Mouse (Mus musculus) hindbrain, embryonic 12.5 days (tissue): ENCODE measurements at regions not wholly inside any gene's neighbourhood (a gene's known extent, or its start where the extent isn't known, plus 50 kb on each side); places are given as distances from the start of the nearest gene placed in this dataset.

Experiments
- ATAC-seq: fragments of 200-750 bp; cut with Nextera tagmentation; 2 replicates; pipeline ENCODE4 v1.8.0; 2017; ENCODE audit warnings: moderate TSS enrichment; ENCODE audit not compliant: low FRiP score
- H3K27ac ChIP-seq: fragments of 300-500 bp; sonication (generic); 2 replicates; pipeline ENCODE4 v1.5.1; 2016; ENCODE audit warnings: mild to moderate bottlenecking
- H3K27me3 ChIP-seq: fragments of 300-500 bp; sonication (generic); 2 replicates; pipeline ENCODE4 v1.6.1; 2016; ENCODE audit warnings: mild to moderate bottlenecking
- H3K36me3 ChIP-seq: fragments of 300-500 bp; sonication (generic); 2 replicates; pipeline ENCODE4 v1.6.1; 2016; ENCODE audit warnings: mild to moderate bottlenecking
- H3K4me1 ChIP-seq: fragments of 300-500 bp; sonication (generic); 2 replicates; pipeline ENCODE4 v1.6.1; 2016
- H3K4me2 ChIP-seq: fragments of 300-500 bp; sonication (generic); replicated peaks from 2 replicates; pipeline ENCODE4 v1.6.1; 2016; ENCODE audit warnings: mild to moderate bottlenecking
- H3K4me3 ChIP-seq: fragments of 300-500 bp; sonication (generic); 2 replicates; pipeline ENCODE4 v1.5.1; 2016; ENCODE audit warnings: mild to moderate bottlenecking
- H3K9ac ChIP-seq: fragments of 300-500 bp; sonication (generic); 2 replicates; pipeline ENCODE4 v1.6.1; 2016; ENCODE audit warnings: mild to moderate bottlenecking, moderate library complexity
- H3K9me3 ChIP-seq: fragments of 300-500 bp; sonication (generic); replicated peaks from 2 replicates; pipeline ENCODE4 v1.6.1; 2016; ENCODE audit warnings: mild to moderate bottlenecking
- WGBS: fragments of 180-500 bp; shearing (Covaris S2); methylation state at CpG from one replicate; pipeline ENCODE4 v1.1.7; 2016; 5-methylcytosine and 5-hydroxymethylcytosine counted together

- no peak overlapping the region for H3K4me2 ChIP-seq
- H3K4me3 ChIP-seq = no peak overlapping the region
- no peak overlapping the region for H3K9ac ChIP-seq
- H3K27me3 ChIP-seq = no peaks in the 10 kb centered on the region
- no peak overlapping the region for H3K27ac ChIP-seq
- 0 out of 2 replicates have a peak, but pooled peaks cover 2% of the 10 kb centered on the region for H3K4me1 ChIP-seq
- no peaks in the 10 kb centered on the region for H3K36me3 ChIP-seq
- no peak for ATAC-seq
- H3K9me3 ChIP-seq = no peaks in the 10 kb centered on the region
- WGBS = 66% methylated on average over 10 of the region's 10 CpGs
Measured at GRCm38 (mm10) chr10:8960964-8961675, 75.2 kb upstream of the Sash1 start.

GRCm38 (mm10) chr10:8960275-8960960 lies 74.5 kb upstream of the Sash1 start:
- H3K27me3 ChIP-seq = no peaks in the 10 kb centered on the region
- no peaks in the 10 kb centered on the region for H3K36me3 ChIP-seq
- ATAC-seq = no peak
- peaks cover 6% of the 10 kb centered on the region; the same call in 1 of the 2 replicates for H3K4me1 ChIP-seq
- no peak overlapping the region for H3K4me2 ChIP-seq
- WGBS = 72% methylated on average over 9 of the region's 9 CpGs
- H3K27ac ChIP-seq = no peak overlapping the region
- no peak overlapping the region for H3K9ac ChIP-seq
- no peak overlapping the region for H3K4me3 ChIP-seq
- H3K9me3 ChIP-seq = no peaks in the 10 kb centered on the region

- H3K27me3 ChIP-seq = no peaks in the 10 kb centered on the region
- H3K4me3 ChIP-seq = no peak overlapping the region
- no peaks in the 10 kb centered on the region for H3K9me3 ChIP-seq
- no peaks in the 10 kb centered on the region for H3K36me3 ChIP-seq
- H3K9ac ChIP-seq = no peak overlapping the region
- peaks cover 4% of the 10 kb centered on the region; the same call in 1 of the 2 replicates for H3K4me1 ChIP-seq
- 45% methylated on average over 6 of the region's 6 CpGs for WGBS
- no peak overlapping the region for H3K4me2 ChIP-seq
- ATAC-seq = peak; percentile 42
- H3K27ac ChIP-seq = peak overlapping the region; percentile 12; the same call in 1 of the 2 replicates
Measured at GRCm38 (mm10) chr10:8955499-8956211, 69.8 kb upstream of the Sash1 start.

GRCm38 (mm10) chr10:8954003-8954402 lies 68.1 kb upstream of the Sash1 start:
- H3K27ac ChIP-seq = no peak overlapping the region
- H3K9me3 ChIP-seq = no peaks in the 10 kb centered on the region
- no peak for ATAC-seq
- 85% methylated on average over 4 of the region's 4 CpGs for WGBS
- no peaks in the 10 kb centered on the region for H3K27me3 ChIP-seq
- H3K9ac ChIP-seq = no peak overlapping the region
- H3K4me2 ChIP-seq = no peak overlapping the region
- H3K36me3 ChIP-seq = no peaks in the 10 kb centered on the region
- H3K4me1 ChIP-seq = peaks cover 4% of the 10 kb centered on the region; the same call in 1 of the 2 replicates
- H3K4me3 ChIP-seq = no peak overlapping the region

- Histone ChIP-seq H3K27ac (no peak overlapping the region), H3K9me3 (no peaks in the 10 kb centered on the region), H3K36me3 (no peaks in the 10 kb centered on the region), H3K4me1 (peaks cover 4% of the 10 kb centered on the region; the same call in 1 of the 2 replicates), H3K27me3 (no peaks in the 10 kb centered on the region), H3K4me2 (no peak overlapping the region), H3K4me3 (no peak overlapping the region), H3K9ac (no peak overlapping the region)
- WGBS = 80% methylated on average over 5 of the region's 5 CpGs
- ATAC-seq = no peak
Measured at GRCm38 (mm10) chr10:8952922-8953321, 67.1 kb upstream of the Sash1 start.

- Histone ChIP-seq H3K27ac (no peak overlapping the region), H3K4me1 (peaks cover 4% of the 10 kb centered on the region; the same call in 1 of the 2 replicates), H3K4me2 (no peak overlapping the region), H3K27me3 (no peaks in the 10 kb centered on the region), H3K9me3 (no peaks in the 10 kb centered on the region), H3K36me3 (no peaks in the 10 kb centered on the region), H3K9ac (no peak overlapping the region), H3K4me3 (no peak overlapping the region)
- WGBS = 94% methylated on average over 3 of the region's 3 CpGs
- ATAC-seq = no peak
Measured at GRCm38 (mm10) chr10:8951937-8952336, 66.1 kb upstream of the Sash1 start.

GRCm38 (mm10) chr10:8951236-8951825 lies 65.5 kb upstream of the Sash1 start:
- peaks cover 4% of the 10 kb centered on the region; the same call in 1 of the 2 replicates for H3K4me1 ChIP-seq
- ATAC-seq = no peak
- no peaks in the 10 kb centered on the region for H3K9me3 ChIP-seq
- no peak overlapping the region for H3K27ac ChIP-seq
- no peak overlapping the region for H3K4me2 ChIP-seq
- WGBS = 68% methylated on average over 10 of the region's 10 CpGs
- no peak overlapping the region for H3K4me3 ChIP-seq
- no peaks in the 10 kb centered on the region for H3K27me3 ChIP-seq
- H3K9ac ChIP-seq = no peak overlapping the region
- H3K36me3 ChIP-seq = no peaks in the 10 kb centered on the region

GRCm38 (mm10) chr10:8948227-8948626 lies 62.4 kb upstream of the Sash1 start:
- Histone ChIP-seq H3K4me1 (0 out of 2 replicates have a peak, but pooled peaks cover 6% of the 10 kb centered on the region), H3K27ac (no peak overlapping the region), H3K9ac (no peak overlapping the region), H3K36me3 (no peaks in the 10 kb centered on the region), H3K4me3 (no peak overlapping the region), H3K9me3 (no peaks in the 10 kb centered on the region), H3K27me3 (no peaks in the 10 kb centered on the region), H3K4me2 (no peak overlapping the region)
- no peak for ATAC-seq
- WGBS = 78% methylated on average over 3 of the region's 3 CpGs

GRCm38 (mm10) chr10:8945195-8945751 lies 59.4 kb upstream of the Sash1 start:
- no peak for ATAC-seq
- Histone ChIP-seq H3K4me1 (0 out of 2 replicates have a peak, but pooled peaks cover 6% of the 10 kb centered on the region), H3K36me3 (no peaks in the 10 kb centered on the region)

GRCm38 (mm10) chr10:8944586-8944985 lies 58.7 kb upstream of the Sash1 start:
- H3K9me3 ChIP-seq = no peaks in the 10 kb centered on the region
- 0 out of 2 replicates have a peak, but pooled peaks cover 6% of the 10 kb centered on the region for H3K4me1 ChIP-seq
- no peak overlapping the region for H3K27ac ChIP-seq
- no peaks in the 10 kb centered on the region for H3K36me3 ChIP-seq
- H3K27me3 ChIP-seq = no peaks in the 10 kb centered on the region
- H3K9ac ChIP-seq = no peak overlapping the region
- WGBS = 76% methylated on average over 5 of the region's 5 CpGs
- ATAC-seq = no peak
- no peak overlapping the region for H3K4me2 ChIP-seq
- no peak overlapping the region for H3K4me3 ChIP-seq

More at GRCm38 (mm10) chr10:8945195-8945751, 59.4 kb upstream of the Sash1 start:
- no peak overlapping the region for H3K9ac ChIP-seq
- H3K9me3 ChIP-seq = no peaks in the 10 kb centered on the region
- 0 out of 2 replicates have a peak overlapping the region, but pooled peaks have one; percentile 13 for H3K4me2 ChIP-seq
- 0 out of 2 replicates have a peak overlapping the region, but pooled peaks have one; percentile 4 for H3K27ac ChIP-seq
- no peak overlapping the region for H3K4me3 ChIP-seq
- H3K27me3 ChIP-seq = no peaks in the 10 kb centered on the region
- 65% methylated on average over 17 of the region's 17 CpGs for WGBS

GRCm38 (mm10) chr10:8943698-8944097 lies 57.8 kb upstream of the Sash1 start:
- no peak for ATAC-seq
- 91% methylated on average over 6 of the region's 6 CpGs for WGBS
- no peaks in the 10 kb centered on the region for H3K27me3 ChIP-seq

More at GRCm38 (mm10) chr10:8943698-8944097, 57.8 kb upstream of the Sash1 start:
- H3K4me1 ChIP-seq = 0 out of 2 replicates have a peak, but pooled peaks cover 6% of the 10 kb centered on the region
- no peaks in the 10 kb centered on the region for H3K36me3 ChIP-seq
- H3K4me2 ChIP-seq = no peak overlapping the region
- no peak overlapping the region for H3K27ac ChIP-seq
- H3K9ac ChIP-seq = no peak overlapping the region
- no peaks in the 10 kb centered on the region for H3K9me3 ChIP-seq
- no peak overlapping the region for H3K4me3 ChIP-seq
